Mouse (Mus musculus): ENCODE measurements at regions not wholly inside any gene's neighbourhood (a gene's known extent, or its start where the extent isn't known, plus 50 kb on each side); places are given as distances from the start of the nearest gene placed in this dataset.
A peak's percentile ranks its signal among the peaks of the same experiment; 100 is the strongest.

DNA sequence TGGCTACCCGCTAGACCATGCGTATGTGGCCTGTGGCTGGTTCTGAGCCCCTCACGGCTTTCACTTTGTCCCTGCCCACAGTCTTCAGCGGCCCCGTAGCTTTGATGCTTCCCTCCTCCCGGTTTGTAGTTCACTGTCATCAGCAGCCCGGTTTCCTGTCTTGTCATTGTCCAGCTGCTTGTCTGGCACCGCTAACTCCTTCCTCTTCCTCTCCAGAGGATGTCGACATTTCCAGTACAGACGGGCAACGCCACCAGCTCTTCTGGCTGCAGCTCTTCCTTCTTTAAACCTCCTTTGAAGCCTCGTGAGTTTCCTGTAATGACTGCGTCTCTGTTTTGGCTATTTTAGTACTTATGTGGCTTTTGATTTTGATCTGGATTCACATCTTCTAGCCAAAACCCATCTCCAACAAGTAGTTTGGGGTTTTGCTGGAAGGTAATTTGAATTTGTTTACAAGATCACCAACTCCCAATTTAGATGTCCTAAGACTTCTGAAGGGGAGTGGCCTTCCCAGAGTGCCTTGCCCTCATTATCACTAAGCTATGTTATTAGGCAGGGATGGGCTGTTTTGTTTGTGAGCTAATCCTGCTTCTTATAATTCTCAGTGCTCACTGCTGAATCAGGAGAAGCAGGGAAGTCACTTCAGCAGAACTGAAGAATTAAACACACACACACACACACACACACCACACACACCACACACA, 85.8 kb upstream of the Bmp2k start:
- Histone ChIP-seq H3K4me2 (replicated peaks; ENCODE audit: low read depth) (peak overlapping the region; percentile 31; the same call in 1 of the 2 replicates), H3K4me3 (ENCODE audit: low read depth, low read length) (no peak overlapping the region), H3K4me1 (replicated peaks; ENCODE audit: control insufficient read depth, insufficient read depth) (no peaks in the 10 kb centered on the region), H3K36me3 (ENCODE audit: control insufficient read depth, insufficient read depth, low read length) (no peaks in the 10 kb centered on the region), H3K9me3 (ENCODE audit: control insufficient read depth, low read length) (no peaks in the 10 kb centered on the region), H3K27me3 (ENCODE audit: control insufficient read depth, insufficient read depth, low read length) (no peaks in the 10 kb centered on the region), H3K9ac (ENCODE audit: low read length) (no peak overlapping the region), H3K27ac (replicated peaks) (peak overlapping the region; percentile 58)
- ATAC-seq (ENCODE audit: low FRiP score, low TSS enrichment) (peak; percentile 63; the same call in 1 of the 2 replicates), DNase-seq (ENCODE audit: low spot score) (no peak)
- WGBS, result 47% methylated on average over 13 of the region's 13 CpGs
- no peak for TF ChIP-seq CTCF (IDR thresholded peaks at IDR 0.05; ENCODE audit: low read depth)
- no peak for TF ChIP-seq EP300 (optimal IDR thresholded peaks at IDR 0.05)

DNA sequence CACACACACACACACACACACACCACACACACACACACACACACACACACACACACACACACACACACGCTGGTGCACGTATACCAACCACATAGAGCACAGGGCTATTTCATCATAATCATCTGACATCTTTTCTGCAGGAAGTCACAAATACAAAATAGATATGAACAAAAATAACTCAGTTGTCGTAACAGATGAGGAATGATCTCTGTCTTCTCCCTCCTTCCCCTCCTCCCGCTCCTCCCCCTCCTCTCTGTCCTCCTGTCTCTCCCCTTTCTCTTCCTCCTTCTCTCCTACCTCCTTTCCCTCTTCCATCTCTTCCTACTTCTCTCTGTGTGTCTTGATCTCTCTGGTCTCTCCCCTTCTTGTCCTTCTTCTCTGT, 85.2 kb upstream of the Bmp2k start:
- Histone ChIP-seq H3K4me1 (replicated peaks; ENCODE audit: control insufficient read depth, insufficient read depth) (no peaks in the 10 kb centered on the region), H3K27ac (replicated peaks) (no peak overlapping the region), H3K9me3 (ENCODE audit: control insufficient read depth, low read length) (no peaks in the 10 kb centered on the region), H3K36me3 (ENCODE audit: control insufficient read depth, insufficient read depth, low read length) (no peaks in the 10 kb centered on the region), H3K4me2 (replicated peaks; ENCODE audit: low read depth) (no peak overlapping the region), H3K9ac (ENCODE audit: low read length) (no peak overlapping the region), H3K4me3 (ENCODE audit: low read depth, low read length) (no peak overlapping the region), H3K27me3 (ENCODE audit: control insufficient read depth, insufficient read depth, low read length) (no peaks in the 10 kb centered on the region)
- TF ChIP-seq EP300 (optimal IDR thresholded peaks at IDR 0.05) (no peak), CTCF (IDR thresholded peaks at IDR 0.05; ENCODE audit: low read depth) (no peak)
- ATAC-seq (ENCODE audit: low FRiP score, low TSS enrichment) (no peak; the same call in 1 of the 2 replicates), DNase-seq (ENCODE audit: low spot score) (no peak)
- 70% methylated on average over 4 of the region's 4 CpGs for WGBS

DNA sequence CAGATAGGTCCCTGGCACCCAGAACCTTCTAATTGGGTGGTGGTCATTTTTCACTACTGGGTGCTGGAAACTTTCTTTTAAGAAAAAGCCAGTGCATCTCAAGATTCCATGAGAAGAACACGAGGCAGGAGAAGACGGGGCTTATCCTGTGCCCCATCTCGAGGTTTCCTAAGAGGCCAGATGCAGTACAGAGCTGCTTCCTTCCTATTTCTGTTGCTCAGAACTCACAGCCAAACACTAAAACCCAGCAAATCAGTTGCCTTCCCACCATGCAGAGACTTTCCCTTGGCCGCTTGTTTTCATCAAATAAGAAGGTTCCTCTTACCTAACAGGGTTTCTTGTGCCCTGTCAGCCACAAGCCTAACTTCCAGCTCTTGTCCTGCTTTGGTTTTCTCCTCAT, 84.7 kb upstream of the Bmp2k start:
- Histone ChIP-seq H3K27ac (replicated peaks) (peak overlapping the region; percentile 46; the same call in 1 of the 2 replicates), H3K4me1 (replicated peaks; ENCODE audit: control insufficient read depth, insufficient read depth) (no peaks in the 10 kb centered on the region), H3K36me3 (ENCODE audit: control insufficient read depth, insufficient read depth, low read length) (no peaks in the 10 kb centered on the region), H3K9me3 (ENCODE audit: control insufficient read depth, low read length) (no peaks in the 10 kb centered on the region), H3K4me2 (replicated peaks; ENCODE audit: low read depth) (no peak overlapping the region), H3K4me3 (ENCODE audit: low read depth, low read length) (no peak overlapping the region), H3K9ac (ENCODE audit: low read length) (no peak overlapping the region), H3K27me3 (ENCODE audit: control insufficient read depth, insufficient read depth, low read length) (no peaks in the 10 kb centered on the region)
- ATAC-seq (ENCODE audit: low FRiP score, low TSS enrichment) (no peak), DNase-seq (ENCODE audit: low spot score) (no peak)
- no peak for TF ChIP-seq EP300 (optimal IDR thresholded peaks at IDR 0.05)
- no peak for TF ChIP-seq CTCF (IDR thresholded peaks at IDR 0.05; ENCODE audit: low read depth)
- 69% methylated on average over 4 of the region's 4 CpGs for WGBS

DNA sequence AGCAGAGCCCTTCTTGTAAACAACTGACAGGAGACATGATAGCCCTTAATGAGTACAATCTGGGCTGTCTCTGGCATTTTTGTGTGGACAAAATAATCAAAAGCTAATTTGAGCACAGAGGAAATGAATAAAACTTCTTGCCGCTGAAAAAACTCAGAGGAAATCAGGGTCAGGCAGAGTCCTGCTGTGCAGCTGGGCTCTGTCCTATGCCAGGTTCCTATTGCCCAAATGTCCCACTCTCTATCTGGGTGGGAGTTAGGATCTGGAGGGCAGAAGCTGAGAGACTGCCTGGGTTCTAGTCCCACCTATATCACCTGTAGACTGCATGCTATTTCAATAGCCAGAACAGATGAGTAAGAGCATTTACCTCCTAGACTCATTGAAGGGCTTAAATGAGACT, 83.8 kb upstream of the Bmp2k start:
- no peak for DNase-seq (ENCODE audit: low spot score)
- 50% methylated on average over 1 of the region's 1 CpGs for WGBS
- ATAC-seq (ENCODE audit: low FRiP score, low TSS enrichment), result no peak
- H3K36me3 ChIP-seq (ENCODE audit: control insufficient read depth, insufficient read depth, low read length), result no peaks in the 10 kb centered on the region
- no peaks in the 10 kb centered on the region for H3K27me3 ChIP-seq (ENCODE audit: control insufficient read depth, insufficient read depth, low read length)
- TF ChIP-seq EP300 (optimal IDR thresholded peaks at IDR 0.05) (no peak), CTCF (IDR thresholded peaks at IDR 0.05; ENCODE audit: low read depth) (no peak)
- H3K9me3 ChIP-seq (ENCODE audit: control insufficient read depth, low read length), result no peaks in the 10 kb centered on the region
- H3K4me1 ChIP-seq (replicated peaks; ENCODE audit: control insufficient read depth, insufficient read depth), result no peaks in the 10 kb centered on the region
- no peak overlapping the region for H3K4me3 ChIP-seq (ENCODE audit: low read depth, low read length)
- no peak overlapping the region for H3K27ac ChIP-seq (replicated peaks)
- no peak overlapping the region for H3K9ac ChIP-seq (ENCODE audit: low read length)
- no peak overlapping the region for H3K4me2 ChIP-seq (replicated peaks; ENCODE audit: low read depth)

DNA sequence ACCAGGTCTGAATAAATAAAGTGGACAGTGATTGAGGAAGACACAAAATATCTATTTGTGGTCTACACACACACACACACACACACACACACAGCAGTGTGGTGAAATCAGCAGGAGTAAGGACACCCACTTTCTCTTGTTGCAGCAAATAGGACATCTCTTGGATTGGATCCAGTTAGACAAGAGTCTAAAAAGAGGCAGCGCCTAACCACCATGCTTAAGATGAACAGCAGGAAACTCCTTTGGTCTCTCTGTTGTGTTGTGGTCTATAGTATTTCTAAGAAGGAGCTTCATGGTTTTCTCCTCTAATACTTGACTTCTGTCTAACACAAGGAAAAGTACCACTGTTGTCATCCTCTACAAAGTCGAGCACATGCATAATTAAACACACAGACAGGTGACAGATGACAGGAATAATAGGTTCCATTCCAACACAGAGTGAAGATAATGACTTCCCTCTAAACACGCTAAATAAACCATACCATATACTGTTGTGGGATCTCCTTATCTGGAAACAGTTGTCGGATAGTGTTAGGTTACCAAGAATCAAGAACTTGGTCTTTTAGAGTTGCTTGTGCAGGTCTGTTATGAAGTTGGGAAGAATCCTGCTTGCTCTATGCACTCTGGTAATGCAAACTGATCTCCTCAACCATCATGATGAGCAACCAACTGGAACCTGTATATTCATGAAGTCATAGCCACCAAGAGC, 82.6 kb upstream of the Bmp2k start:
- Histone ChIP-seq H3K27ac (replicated peaks) (no peak overlapping the region), H3K9ac (ENCODE audit: low read length) (no peak overlapping the region), H3K4me3 (ENCODE audit: low read depth, low read length) (no peak overlapping the region), H3K4me1 (replicated peaks; ENCODE audit: control insufficient read depth, insufficient read depth) (no peaks in the 10 kb centered on the region), H3K36me3 (ENCODE audit: control insufficient read depth, insufficient read depth, low read length) (no peaks in the 10 kb centered on the region), H3K9me3 (ENCODE audit: control insufficient read depth, low read length) (no peaks in the 10 kb centered on the region), H3K27me3 (ENCODE audit: control insufficient read depth, insufficient read depth, low read length) (no peaks in the 10 kb centered on the region), H3K4me2 (replicated peaks; ENCODE audit: low read depth) (no peak overlapping the region)
- DNase-seq (ENCODE audit: low spot score) (no peak), ATAC-seq (ENCODE audit: low FRiP score, low TSS enrichment) (no peak)
- 82% methylated on average over 4 of the region's 4 CpGs for WGBS
- no peak for TF ChIP-seq CTCF (IDR thresholded peaks at IDR 0.05; ENCODE audit: low read depth)
- no peak for TF ChIP-seq EP300 (optimal IDR thresholded peaks at IDR 0.05)

DNA sequence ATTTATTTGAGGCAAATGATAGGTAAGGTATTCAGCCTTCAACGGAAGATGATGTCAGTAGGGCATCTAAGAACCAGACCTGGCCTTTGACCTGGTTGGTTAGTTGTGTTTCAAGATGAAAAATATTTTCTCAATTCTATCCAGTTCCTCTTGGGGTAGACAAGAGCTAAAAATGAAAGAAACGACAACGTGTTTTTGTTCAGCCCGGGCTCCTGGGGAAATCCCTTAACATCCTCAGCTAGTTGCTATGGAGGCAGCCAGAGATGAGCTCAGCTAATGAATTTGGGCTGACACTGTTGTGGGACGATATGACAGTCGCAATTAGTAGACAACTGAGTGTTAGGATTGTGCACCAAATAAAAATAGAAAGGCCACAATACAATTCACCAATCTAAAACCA, 80.6 kb upstream of the Bmp2k start:
- TF ChIP-seq EP300 (optimal IDR thresholded peaks at IDR 0.05) (no peak), CTCF (IDR thresholded peaks at IDR 0.05; ENCODE audit: low read depth) (0 out of 2 replicates have a peak, but pooled peaks have one; percentile 6)
- Histone ChIP-seq H3K27ac (replicated peaks) (no peak overlapping the region), H3K27me3 (ENCODE audit: control insufficient read depth, insufficient read depth, low read length) (no peaks in the 10 kb centered on the region), H3K4me2 (replicated peaks; ENCODE audit: low read depth) (no peak overlapping the region), H3K4me1 (replicated peaks; ENCODE audit: control insufficient read depth, insufficient read depth) (no peaks in the 10 kb centered on the region), H3K9ac (ENCODE audit: low read length) (no peak overlapping the region), H3K36me3 (ENCODE audit: control insufficient read depth, insufficient read depth, low read length) (no peaks in the 10 kb centered on the region), H3K4me3 (ENCODE audit: low read depth, low read length) (no peak overlapping the region), H3K9me3 (ENCODE audit: control insufficient read depth, low read length) (no peaks in the 10 kb centered on the region)
- DNase-seq (ENCODE audit: low spot score) (no peak), ATAC-seq (ENCODE audit: low FRiP score, low TSS enrichment) (no peak)
- WGBS, result 81% methylated on average over 6 of the region's 6 CpGs
